Comparison of ENCODE assay signal across 8 mouse cellular contexts in genomic region chr1:137899305-137899704, GRCm38 (mm10).
DNase-seq lines count a peak whose midpoint lies in the region; ATAC-seq and TF ChIP-seq lines count a peak whose summit lies in the region.

No protein-coding gene starts in this region.

- H3K36me3 ChIP-seq in kidney, embryonic 16.5 days (ENCODE audit: insufficient read depth, low read length) = no peaks in the 10 kb centered on the region
- no peaks in the 10 kb centered on the region for H3K36me3 ChIP-seq in hindbrain, embryonic 10.5 days
- no peaks in the 10 kb centered on the region for H3K36me3 ChIP-seq in lung, postnatal 0 days (ENCODE audit: insufficient read depth, low read length)

- peak overlapping the region; percentile 79 for H3K9ac ChIP-seq in kidney, embryonic 16.5 days (replicated peaks; ENCODE audit: low read length)
- H3K9ac ChIP-seq in lung, postnatal 0 days (replicated peaks; ENCODE audit: low read depth) = peak overlapping the region; percentile 76

- H3K27ac ChIP-seq in kidney, embryonic 16.5 days (ENCODE audit: low read length) = peak overlapping the region; percentile 91
- no peak overlapping the region for H3K27ac ChIP-seq in brown adipose tissue, adult 24 weeks (replicated peaks; ENCODE audit: low read depth, low read length)
- H3K27ac ChIP-seq in hindbrain, embryonic 10.5 days = peak overlapping the region; percentile 95
- peak overlapping the region; percentile 94 for H3K27ac ChIP-seq in lung, postnatal 0 days (ENCODE audit: low read length)

- 1% methylated on average over 6 of the region's 6 CpGs for WGBS in kidney, embryonic 16.5 days
- 7% methylated on average over 6 of the region's 6 CpGs for WGBS in hindbrain, embryonic 10.5 days
- 1% methylated on average over 6 of the region's 6 CpGs for WGBS in lung, postnatal 0 days

- DNase-seq in kidney, adult 8-10 months = no peak
- DNase-seq in hindbrain, embryonic 10.5 days (ENCODE audit: low spot score) = peak; percentile 16
- DNase-seq in lung, postnatal 0 days (ENCODE audit: low spot score) = peak; percentile 59
- no peak for DNase-seq in frontal cortex, postnatal 10 days (ENCODE audit: low spot score in 2 of 2)
- DNase-seq in layer of hippocampus, postnatal 10 days (ENCODE audit: low spot score in 2 of 2) = no peak
- DNase-seq in frontal cortex, postnatal 25 days (ENCODE audit: low spot score in 2 of 2) = no peak

- H3K9me3 ChIP-seq in kidney, embryonic 16.5 days (ENCODE audit: low read length) = no peaks in the 10 kb centered on the region
- no peaks in the 10 kb centered on the region for H3K9me3 ChIP-seq in hindbrain, embryonic 10.5 days
- H3K9me3 ChIP-seq in lung, postnatal 0 days (ENCODE audit: low read length) = no peaks in the 10 kb centered on the region

- ATAC-seq in kidney, embryonic 16.5 days (ENCODE audit: low FRiP score, low TSS enrichment) = no peak
- ATAC-seq in lung, postnatal 0 days = no peak

- peaks cover 9% of the 10 kb centered on the region for H3K4me1 ChIP-seq in kidney, embryonic 16.5 days (ENCODE audit: insufficient read depth, low read length)
- no peaks in the 10 kb centered on the region for H3K4me1 ChIP-seq in brown adipose tissue, adult 24 weeks (ENCODE audit: control insufficient read depth, insufficient read depth, insufficient read length, low read length)
- peaks cover 31% of the 10 kb centered on the region for H3K4me1 ChIP-seq in hindbrain, embryonic 10.5 days (replicated peaks)
- H3K4me1 ChIP-seq in lung, postnatal 0 days (ENCODE audit: insufficient read depth, low read depth, low read length) = peaks cover 3% of the 10 kb centered on the region

- H3K4me2 ChIP-seq in kidney, embryonic 16.5 days (replicated peaks; ENCODE audit: low read depth, low read length) = peak overlapping the region; percentile 67
- peak overlapping the region; percentile 69 for H3K4me2 ChIP-seq in lung, postnatal 0 days (replicated peaks; ENCODE audit: low read depth, low read length)

- H3K4me3 ChIP-seq in kidney, embryonic 16.5 days (ENCODE audit: low read length) = peak overlapping the region; percentile 68
- peak overlapping the region; percentile 76 for H3K4me3 ChIP-seq in brown adipose tissue, adult 24 weeks (ENCODE audit: insufficient read depth, low read depth, low read length)
- peak overlapping the region; percentile 78 for H3K4me3 ChIP-seq in hindbrain, embryonic 10.5 days
- H3K4me3 ChIP-seq in lung, postnatal 0 days (ENCODE audit: low read depth, low read length) = peak overlapping the region; percentile 79

- no peaks in the 10 kb centered on the region for H3K27me3 ChIP-seq in kidney, embryonic 16.5 days (ENCODE audit: insufficient read depth, low read length)
- no peaks in the 10 kb centered on the region for H3K27me3 ChIP-seq in hindbrain, embryonic 10.5 days (ENCODE audit: insufficient read depth, poor library complexity, severe bottlenecking)
- H3K27me3 ChIP-seq in lung, postnatal 0 days (replicated peaks; ENCODE audit: insufficient read depth, low read length) = no peaks in the 10 kb centered on the region

- no peak for TF ChIP-seq CTCF in lung, postnatal 0 days (IDR thresholded peaks at IDR 0.05)

- no peak for TF ChIP-seq EP300 in lung, postnatal 0 days (IDR thresholded peaks at IDR 0.05)

Comparison
In these comparisons a context has a peak if more than half of its experiments do, and no peak if none do; other contexts are left out.
1. DNase-seq: peak in hindbrain, embryonic 10.5 days (single experiment) and lung, postnatal 0 days (single experiment); none in kidney, adult 8-10 months (0 of 2), frontal cortex, postnatal 10 days (0 of 2), layer of hippocampus, postnatal 10 days (0 of 2) and frontal cortex, postnatal 25 days (0 of 2).
2. Peak in every context shown above with its lines, with median percentiles within 50 percentile points of each other: H3K4me3 ChIP-seq.